Mouse (Mus musculus): ENCODE data around the gene Ang2.

Gene Ang2

GRCm38 (mm10) chr14:51150206-51150831 lies 48.6 kb downstream of the Ang2 start:
- DNase-seq (ENCODE audit: low spot score) = no peak

GRCm38 (mm10) chr14:51149164-51149563 lies 49.8 kb downstream of the Ang2 start:
- DNase-seq (ENCODE audit: low spot score) = no peak

DNA sequence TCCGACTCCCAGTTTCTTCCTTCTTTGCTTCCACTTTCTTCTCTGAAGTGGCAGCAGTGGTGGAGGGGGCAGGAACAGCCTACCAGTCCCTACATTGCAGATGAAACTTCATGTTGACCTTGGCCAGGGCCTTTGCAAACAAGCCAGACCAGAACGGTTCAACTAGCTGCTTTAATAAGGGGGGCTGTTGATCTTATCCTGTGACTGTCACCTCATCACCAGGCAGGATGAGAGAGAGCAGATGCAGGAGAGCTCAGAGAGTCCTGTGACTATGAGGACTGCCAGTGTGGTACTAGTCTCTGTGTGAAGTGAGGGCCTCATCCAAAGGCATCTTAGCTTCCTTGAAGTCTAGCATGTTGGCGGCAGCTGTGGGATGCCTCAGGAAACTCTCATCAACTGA lies 50.9 kb downstream of the Ang2 start:
- no peak for DNase-seq (ENCODE audit: low spot score)

- no peak for DNase-seq (ENCODE audit: low spot score)
Observed at GRCm38 (mm10) chr14:51146685-51147084, 52.3 kb downstream of the Ang2 start, which contains the start of gene Rnase1. TSS of gene Rnase1 (minus strand) at chr14:51146785.

DNA sequence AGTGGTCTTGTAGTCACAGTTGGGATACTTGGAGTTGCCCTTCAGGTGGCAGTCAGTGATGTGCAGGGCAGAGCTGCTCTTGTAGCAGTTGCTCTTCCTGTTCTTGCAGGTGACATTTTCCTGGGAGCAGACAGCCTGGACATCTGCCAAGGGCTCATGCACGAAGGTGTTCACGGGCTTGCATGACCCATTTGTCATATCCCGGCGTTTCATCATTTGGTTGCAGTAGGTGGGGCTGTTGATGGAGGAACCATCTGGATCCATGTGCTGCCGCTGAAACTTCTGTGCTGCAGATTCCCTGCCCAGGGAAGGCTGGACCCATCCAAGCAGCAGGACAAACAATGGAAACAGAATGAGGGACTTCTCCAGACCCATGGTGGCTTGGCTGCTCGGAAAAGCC lies 53.4 kb downstream of the Ang2 start:
- DNase-seq (ENCODE audit: low spot score) = no peak

All from urinary bladder, postnatal 10 days (tissue).